Mouse (Mus musculus): ENCODE data around the gene Spns2.

DNA sequence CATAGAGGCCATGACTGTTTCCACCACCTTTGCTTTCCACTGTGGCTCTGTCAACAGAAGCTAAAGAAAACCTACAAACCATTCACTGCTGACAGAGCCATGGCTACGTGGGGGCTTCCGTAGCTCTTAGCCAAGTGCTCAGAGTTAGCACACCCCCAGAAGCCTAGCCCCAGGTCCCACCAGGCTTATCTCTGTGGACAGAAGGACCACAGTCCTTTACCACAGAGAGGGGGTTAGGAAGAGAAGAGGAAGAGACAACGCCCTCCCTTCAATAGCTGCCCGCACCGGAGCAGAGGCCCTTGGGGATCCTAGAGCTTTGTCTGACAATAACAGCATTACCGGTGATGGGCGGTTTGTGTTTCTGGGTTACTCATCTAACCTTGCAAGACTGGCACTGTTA lies 14.3 kb downstream of the Spns2 start:
- TF ChIP-seq CTCF (IDR thresholded peaks at IDR 0.05; ENCODE audit: low read depth, low read length) (no peak), POLR2A (IDR thresholded peaks at IDR 0.05; ENCODE audit: borderline replicate concordance, low read depth, low read length) (no peak)
